Mouse (Mus musculus) cortical plate, adult 2 months (tissue): ENCODE data around the gene H2-M10.6.

Experiments used
- CTCF ChIP-seq: fragments of 200-500 bp; IDR thresholded peaks from 2 replicates; pipeline ENCODE4 v1.5.1; 2011; ENCODE audit warnings: mild to moderate bottlenecking, control low read depth, low read length; ENCODE audit not compliant: insufficient read depth; ENCODE audit errors: extremely low read depth
- POLR2A ChIP-seq: fragments of 200-500 bp; IDR thresholded peaks from 2 replicates; pipeline ENCODE4 v1.6.1; 2011; ENCODE audit warnings: mild to moderate bottlenecking, low read length, control low read depth; ENCODE audit not compliant: insufficient read depth; ENCODE audit errors: extremely low read depth

GRCm38 (mm10) chr17:36836427-36836812 is 24.4 kb downstream of the H2-M10.6 start:
- TF ChIP-seq CTCF, result no peak
- no peak for TF ChIP-seq POLR2A
